Mouse (Mus musculus) embryonic fibroblast, embryonic 13.5 days (primary cell): ENCODE measurements at regions not wholly inside any gene's neighbourhood (a gene's known extent, or its start where the extent isn't known, plus 50 kb on each side); places are given as distances from the start of the nearest gene placed in this dataset.

Experiments used
- CTCF ChIP-seq: IDR thresholded peaks from 2 replicates; pipeline ENCODE4 v1.5.1; 2011; ENCODE audit warnings: mild to moderate bottlenecking, control low read depth, low read length, moderate library complexity, borderline replicate concordance; ENCODE audit not compliant: insufficient read depth
- POLR2A ChIP-seq: IDR thresholded peaks from 2 replicates; pipeline ENCODE4 v1.6.1; 2011; ENCODE audit warnings: low read depth, mild to moderate bottlenecking, control low read depth, low read length, moderate library complexity

GRCm38 (mm10) chr6:50940641-50941398 lies 286.6 kb upstream of the Npvf start:
- no peak for TF ChIP-seq POLR2A
- no peak for TF ChIP-seq CTCF
